Mouse (Mus musculus): ENCODE measurements at regions not wholly inside any gene's neighbourhood (a gene's known extent, or its start where the extent isn't known, plus 50 kb on each side); places are given as distances from the start of the nearest gene placed in this dataset.

DNA sequence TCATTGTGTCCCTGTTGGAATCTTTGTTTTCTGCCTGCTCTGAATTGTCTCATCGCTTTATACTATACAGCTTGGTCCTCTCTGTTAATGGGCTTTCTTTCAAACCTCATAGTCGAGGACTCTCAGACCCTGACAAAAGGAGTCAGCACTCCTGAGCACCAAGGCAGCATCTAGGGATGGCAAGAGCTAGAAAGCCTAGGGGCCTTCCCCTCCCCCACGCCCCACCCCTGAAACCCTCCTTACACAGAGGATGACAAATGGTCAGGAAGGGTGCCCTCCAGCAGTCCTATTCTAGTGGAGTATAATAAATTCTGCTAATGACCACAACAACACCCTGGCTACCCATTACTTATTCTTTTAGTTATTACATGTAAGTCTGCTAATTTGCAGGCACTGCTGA, 74.4 kb downstream of the Tbx19 start:
- 70% methylated on average over 3 of the region's 3 CpGs for WGBS
- no peak for ATAC-seq (ENCODE audit: borderline replicate concordance, extremely low read depth, low FRiP score, low TSS enrichment)

DNA sequence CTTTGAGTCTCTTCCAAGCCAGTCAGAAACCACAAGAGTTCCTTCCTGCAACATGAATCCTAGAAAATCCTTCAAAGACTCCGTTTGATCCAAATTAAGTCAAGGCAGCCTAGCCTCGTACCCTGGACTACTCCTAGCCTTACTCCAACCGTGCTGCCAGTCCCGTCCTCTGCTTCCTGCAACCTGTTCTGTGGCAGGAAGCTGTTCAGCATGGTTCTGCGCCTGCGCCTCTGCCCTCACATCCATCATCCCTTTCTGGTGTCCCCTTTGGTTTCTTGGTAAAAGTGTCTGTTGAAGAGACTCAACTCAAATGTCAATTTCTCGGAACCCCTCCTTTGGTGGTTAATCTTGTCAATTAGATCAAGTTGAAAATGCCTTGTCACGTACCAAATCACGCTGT, 75.8 kb downstream of the Tbx19 start:
- H3K4me2 ChIP-seq, result no peak overlapping the region
- ATAC-seq (ENCODE audit: borderline replicate concordance, extremely low read depth, low FRiP score, low TSS enrichment), result no peak
- H3K36me3 ChIP-seq, result no peaks in the 10 kb centered on the region
- no peak overlapping the region for H3K27ac ChIP-seq
- no peaks in the 10 kb centered on the region for H3K4me1 ChIP-seq
- H3K4me3 ChIP-seq, result no peak overlapping the region
- no peaks in the 10 kb centered on the region for H3K27me3 ChIP-seq
- 74% methylated on average over 9 of the region's 9 CpGs for WGBS
- no peak overlapping the region for H3K9ac ChIP-seq
- H3K9me3 ChIP-seq, result no peaks in the 10 kb centered on the region

More for the DNA sequence above, 74.4 kb downstream of the Tbx19 start:
- Histone ChIP-seq H3K4me1 (no peaks in the 10 kb centered on the region), H3K27me3 (no peaks in the 10 kb centered on the region), H3K4me2 (no peak overlapping the region), H3K4me3 (no peak overlapping the region), H3K27ac (no peak overlapping the region), H3K36me3 (no peaks in the 10 kb centered on the region), H3K9me3 (no peaks in the 10 kb centered on the region), H3K9ac (no peak overlapping the region)

DNA sequence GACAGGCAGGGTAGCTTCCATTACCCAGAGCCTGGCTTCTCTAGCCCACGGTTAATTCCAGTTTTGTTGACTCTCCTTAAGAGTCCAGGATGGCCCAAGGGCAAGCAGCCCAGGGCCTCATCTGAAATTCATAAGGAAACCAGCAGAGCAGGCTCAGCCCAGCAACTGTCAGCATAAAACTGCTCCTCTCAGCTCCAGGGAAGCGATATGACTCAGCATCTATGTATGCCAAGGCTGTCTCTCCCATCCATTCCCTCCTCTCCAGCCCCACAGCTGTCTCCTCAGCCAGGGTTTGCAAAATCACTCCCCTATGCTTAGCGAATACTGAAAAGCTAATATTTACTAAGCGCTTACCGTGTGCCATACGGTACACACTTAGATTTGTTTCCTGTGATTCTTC, 76.4 kb downstream of the Tbx19 start:
- H3K4me3 ChIP-seq, result no peak overlapping the region
- no peak overlapping the region for H3K27ac ChIP-seq
- no peaks in the 10 kb centered on the region for H3K9me3 ChIP-seq
- H3K9ac ChIP-seq, result no peak overlapping the region
- H3K36me3 ChIP-seq, result no peaks in the 10 kb centered on the region
- no peak for ATAC-seq (ENCODE audit: borderline replicate concordance, extremely low read depth, low FRiP score, low TSS enrichment)
- H3K4me2 ChIP-seq, result no peak overlapping the region
- 51% methylated on average over 6 of the region's 6 CpGs for WGBS
- H3K4me1 ChIP-seq, result no peaks in the 10 kb centered on the region
- H3K27me3 ChIP-seq, result no peaks in the 10 kb centered on the region

DNA sequence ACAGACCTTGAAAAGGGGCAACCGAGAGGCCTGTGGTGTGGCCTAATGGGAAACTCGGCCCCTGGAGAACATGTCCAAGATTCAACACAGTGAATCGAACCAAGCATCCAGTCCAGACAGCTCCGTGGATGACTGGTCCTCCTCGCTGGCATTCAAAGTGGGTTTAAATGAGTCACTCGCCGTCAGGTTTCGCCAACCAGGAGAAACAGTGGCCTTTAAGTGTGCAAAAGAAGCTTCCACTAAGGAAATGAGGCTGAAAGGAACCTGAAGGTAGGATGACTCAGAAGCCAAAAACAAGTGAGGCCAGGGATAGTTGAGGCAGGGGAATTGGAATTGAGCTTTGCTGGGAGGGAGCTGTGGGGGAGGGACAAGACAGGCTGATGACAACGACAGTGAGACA, 80.2 kb downstream of the Tbx19 start:
- Histone ChIP-seq H3K4me1 (no peaks in the 10 kb centered on the region), H3K27me3 (no peaks in the 10 kb centered on the region), H3K27ac (no peak overlapping the region), H3K4me2 (no peak overlapping the region), H3K36me3 (no peaks in the 10 kb centered on the region), H3K9me3 (no peaks in the 10 kb centered on the region), H3K9ac (no peak overlapping the region), H3K4me3 (no peak overlapping the region)
- 84% methylated on average over 9 of the region's 9 CpGs for WGBS
- no peak for ATAC-seq (ENCODE audit: borderline replicate concordance, extremely low read depth, low FRiP score, low TSS enrichment)

DNA sequence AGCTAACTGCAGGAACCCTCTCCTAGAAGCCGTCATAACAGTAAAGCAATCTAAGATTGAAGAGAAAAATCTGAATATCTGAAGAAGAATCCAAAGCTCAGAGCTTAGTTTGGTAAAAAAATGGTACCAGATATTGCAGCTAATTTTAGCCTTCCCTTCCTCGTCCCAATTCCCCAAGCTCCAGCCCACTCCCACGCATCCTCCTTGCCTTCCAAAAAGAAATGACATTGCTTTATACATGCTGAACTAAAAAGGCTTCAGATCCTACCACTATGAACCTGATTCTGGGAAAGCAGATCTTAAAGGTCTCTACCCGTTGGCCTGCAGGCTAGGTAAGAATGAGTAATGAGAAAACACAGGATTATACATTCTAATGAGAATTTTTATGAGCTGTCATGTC, 83.3 kb downstream of the Tbx19 start:
- no peaks in the 10 kb centered on the region for H3K9me3 ChIP-seq
- WGBS, result 74% methylated on average over 4 of the region's 4 CpGs
- no peaks in the 10 kb centered on the region for H3K27me3 ChIP-seq
- no peak for ATAC-seq (ENCODE audit: borderline replicate concordance, extremely low read depth, low FRiP score, low TSS enrichment)
- H3K4me2 ChIP-seq, result no peak overlapping the region
- no peak overlapping the region for H3K27ac ChIP-seq
- no peaks in the 10 kb centered on the region for H3K36me3 ChIP-seq
- no peak overlapping the region for H3K9ac ChIP-seq
- no peaks in the 10 kb centered on the region for H3K4me1 ChIP-seq
- H3K4me3 ChIP-seq, result no peak overlapping the region

DNA sequence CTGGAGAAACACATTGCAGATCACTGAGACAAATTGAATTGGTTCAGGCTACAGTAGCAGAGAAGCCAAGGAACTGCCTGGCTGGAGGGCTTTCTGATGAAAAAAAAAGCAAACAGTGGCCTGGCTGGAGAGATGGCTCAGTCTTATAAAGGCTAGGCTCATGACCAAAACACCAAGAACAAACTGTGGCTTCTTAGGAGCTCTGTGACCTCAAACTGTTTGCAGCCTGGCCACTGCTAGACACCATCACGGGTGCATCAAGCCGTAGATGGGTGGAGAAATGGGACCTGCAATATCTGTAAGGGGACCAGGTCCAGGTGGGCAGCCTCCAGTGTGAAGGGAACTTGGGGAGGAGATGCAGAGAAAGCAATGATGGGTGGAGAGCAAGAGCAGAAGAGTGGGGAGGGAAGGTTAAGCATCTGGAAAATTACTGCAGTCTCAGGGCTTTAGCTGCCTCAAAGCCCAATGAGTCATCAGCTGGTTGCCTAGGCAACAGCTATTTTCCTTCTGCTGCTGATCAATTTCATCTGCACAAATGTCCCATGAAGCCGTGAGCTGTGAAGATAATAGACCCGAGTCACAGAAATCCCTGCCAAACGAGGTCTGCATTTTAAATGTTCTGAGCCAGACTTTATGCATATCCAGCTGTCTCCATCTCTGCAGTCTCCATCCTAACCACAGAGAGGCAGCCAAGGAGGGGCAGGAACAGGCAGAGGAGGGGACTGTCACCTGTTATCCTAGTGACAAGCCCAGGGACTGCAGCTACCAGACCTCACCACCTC, 85.1 kb downstream of the Tbx19 start:
- Histone ChIP-seq H3K4me2 (no peak overlapping the region), H3K9ac (no peak overlapping the region), H3K4me1 (no peaks in the 10 kb centered on the region), H3K9me3 (no peaks in the 10 kb centered on the region), H3K36me3 (no peaks in the 10 kb centered on the region), H3K27me3 (no peaks in the 10 kb centered on the region), H3K4me3 (no peak overlapping the region), H3K27ac (no peak overlapping the region)
- ATAC-seq (ENCODE audit: borderline replicate concordance, extremely low read depth, low FRiP score, low TSS enrichment), result no peak
- 52% methylated on average over 5 of the region's 5 CpGs for WGBS

DNA sequence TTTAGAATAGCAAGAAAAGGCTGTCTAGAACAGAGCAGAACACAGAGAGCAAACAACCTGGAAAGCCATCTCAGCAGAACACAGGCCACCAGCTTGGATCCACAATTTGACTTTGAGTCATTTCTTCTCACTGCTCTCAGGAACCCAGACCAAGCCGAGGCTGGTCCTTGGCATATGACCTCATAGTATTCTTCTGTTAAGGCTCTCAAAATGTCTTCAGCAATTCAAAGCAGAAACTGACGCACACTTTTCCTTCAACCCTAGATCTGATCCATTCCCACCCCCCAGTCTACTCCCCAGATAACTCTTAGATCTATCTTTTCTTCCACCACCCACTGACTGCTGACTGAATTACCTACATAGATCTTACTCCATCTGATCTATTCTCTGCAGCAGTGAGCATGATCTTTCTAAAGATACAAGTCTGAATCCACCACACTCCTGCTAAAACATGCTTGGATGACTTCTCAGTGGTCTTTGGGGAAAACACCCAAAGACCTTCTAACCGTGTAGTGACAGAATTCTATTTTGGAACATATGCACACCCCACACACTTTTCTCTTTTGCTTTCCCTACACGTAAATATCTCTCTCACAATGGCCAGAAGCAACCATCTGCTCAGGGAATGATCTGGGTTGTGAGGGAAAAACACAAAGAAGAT, 88.6 kb downstream of the Tbx19 start:
- Histone ChIP-seq H3K4me3 (no peak overlapping the region), H3K27me3 (no peaks in the 10 kb centered on the region), H3K4me1 (no peaks in the 10 kb centered on the region), H3K36me3 (no peaks in the 10 kb centered on the region), H3K4me2 (no peak overlapping the region), H3K9me3 (no peaks in the 10 kb centered on the region), H3K27ac (no peak overlapping the region), H3K9ac (no peak overlapping the region)
- no peak for ATAC-seq (ENCODE audit: borderline replicate concordance, extremely low read depth, low FRiP score, low TSS enrichment)
- whole genome bisulfite sequencing, result 80% methylated on average over 4 of the region's 4 CpGs

DNA sequence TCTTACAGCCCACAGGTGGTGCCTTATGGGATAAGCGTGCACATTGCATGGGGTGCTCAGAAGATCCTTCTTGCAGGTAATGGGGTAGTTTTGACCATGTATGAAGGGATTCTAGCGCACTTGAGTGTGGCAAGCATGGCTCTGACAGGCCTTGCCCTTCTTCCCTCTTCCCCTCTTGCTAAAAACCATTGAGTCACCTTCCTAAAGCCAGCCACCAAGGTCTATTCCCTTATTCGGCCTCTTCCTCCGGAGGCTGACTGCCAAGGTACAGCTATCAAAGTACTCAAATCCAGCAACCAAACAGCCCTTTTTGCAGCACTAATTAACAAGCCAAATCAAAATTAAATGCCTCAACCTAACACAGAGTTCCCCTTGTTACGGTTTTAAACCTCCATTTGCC, 95.6 kb downstream of the Tbx19 start:
- Histone ChIP-seq H3K9ac (no peak overlapping the region), H3K4me2 (no peak overlapping the region), H3K4me1 (no peaks in the 10 kb centered on the region), H3K9me3 (no peaks in the 10 kb centered on the region), H3K27me3 (no peaks in the 10 kb centered on the region), H3K4me3 (no peak overlapping the region), H3K36me3 (no peaks in the 10 kb centered on the region), H3K27ac (no peak overlapping the region)
- WGBS, result 82% methylated on average over 5 of the region's 5 CpGs
- no peak for ATAC-seq (ENCODE audit: borderline replicate concordance, extremely low read depth, low FRiP score, low TSS enrichment)

DNA sequence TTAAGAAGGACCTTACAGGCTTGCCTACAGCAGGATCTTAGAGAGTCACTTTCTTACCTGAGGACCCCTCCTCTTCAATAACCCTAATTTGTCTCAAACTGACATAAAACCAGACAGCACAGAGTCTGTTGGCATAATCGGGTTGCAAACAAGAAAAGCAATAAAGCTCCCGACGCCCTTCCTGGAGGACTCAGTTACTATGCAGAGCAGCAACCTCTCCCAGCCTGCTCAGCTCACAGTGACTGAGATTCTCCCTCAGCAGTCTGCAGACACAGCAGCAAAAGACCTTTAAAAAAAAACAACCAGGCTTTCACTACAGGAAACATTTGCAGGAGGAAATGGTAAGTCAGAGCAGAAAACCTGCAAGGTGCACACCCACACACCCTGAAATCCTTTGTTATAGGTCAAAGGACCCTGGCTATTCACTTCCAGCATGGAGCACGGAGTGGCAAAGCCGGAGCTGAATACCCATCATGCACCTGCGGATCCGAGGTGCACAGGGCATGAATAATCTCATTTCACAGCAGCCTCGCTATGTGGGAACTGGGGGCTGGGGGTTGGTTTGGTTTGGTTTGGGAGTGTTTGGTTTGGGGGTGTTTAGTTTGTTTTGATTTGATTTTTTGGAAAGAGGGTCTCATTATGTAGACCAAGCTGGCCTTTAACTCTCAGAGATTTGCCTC, 97.6 kb downstream of the Tbx19 start:
- ATAC-seq (ENCODE audit: borderline replicate concordance, extremely low read depth, low FRiP score, low TSS enrichment), result no peak
- whole genome bisulfite sequencing, result 60% methylated on average over 8 of the region's 8 CpGs

DNA sequence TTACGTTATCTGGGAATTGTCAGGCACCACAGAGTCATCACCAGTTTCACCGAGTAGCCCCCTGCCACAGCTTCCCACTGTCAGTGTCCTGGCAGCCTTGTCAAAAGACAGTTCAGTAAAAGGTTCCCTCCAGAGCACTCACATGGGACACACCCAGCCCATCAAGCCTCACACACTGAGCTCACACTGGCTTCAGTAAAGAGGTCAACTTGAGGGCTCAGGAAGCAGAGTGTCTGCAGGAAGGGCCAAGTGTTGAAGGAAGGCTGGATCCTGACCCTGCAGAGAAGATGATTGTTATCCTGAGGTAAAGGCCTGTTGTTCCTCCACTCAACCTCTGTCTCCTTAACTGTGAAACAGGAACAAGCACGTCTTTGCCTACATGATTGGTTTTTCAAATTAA, 99.2 kb downstream of the Tbx19 start:
- no peak overlapping the region for H3K4me2 ChIP-seq
- H3K36me3 ChIP-seq, result no peaks in the 10 kb centered on the region
- H3K27me3 ChIP-seq, result no peaks in the 10 kb centered on the region
- 40% methylated on average over 3 of the region's 3 CpGs for WGBS
- ATAC-seq (ENCODE audit: borderline replicate concordance, extremely low read depth, low FRiP score, low TSS enrichment), result no peak
- no peak overlapping the region for H3K27ac ChIP-seq
- H3K4me3 ChIP-seq, result no peak overlapping the region
- H3K4me1 ChIP-seq, result no peaks in the 10 kb centered on the region
- no peaks in the 10 kb centered on the region for H3K9me3 ChIP-seq
- H3K9ac ChIP-seq, result no peak overlapping the region

More for the DNA sequence above, 97.6 kb downstream of the Tbx19 start:
- H3K4me3 ChIP-seq, result no peak overlapping the region
- no peaks in the 10 kb centered on the region for H3K9me3 ChIP-seq
- H3K36me3 ChIP-seq, result no peaks in the 10 kb centered on the region
- no peaks in the 10 kb centered on the region for H3K27me3 ChIP-seq
- no peak overlapping the region for H3K27ac ChIP-seq
- H3K9ac ChIP-seq, result no peak overlapping the region
- H3K4me1 ChIP-seq, result no peaks in the 10 kb centered on the region
- H3K4me2 ChIP-seq, result no peak overlapping the region

DNA sequence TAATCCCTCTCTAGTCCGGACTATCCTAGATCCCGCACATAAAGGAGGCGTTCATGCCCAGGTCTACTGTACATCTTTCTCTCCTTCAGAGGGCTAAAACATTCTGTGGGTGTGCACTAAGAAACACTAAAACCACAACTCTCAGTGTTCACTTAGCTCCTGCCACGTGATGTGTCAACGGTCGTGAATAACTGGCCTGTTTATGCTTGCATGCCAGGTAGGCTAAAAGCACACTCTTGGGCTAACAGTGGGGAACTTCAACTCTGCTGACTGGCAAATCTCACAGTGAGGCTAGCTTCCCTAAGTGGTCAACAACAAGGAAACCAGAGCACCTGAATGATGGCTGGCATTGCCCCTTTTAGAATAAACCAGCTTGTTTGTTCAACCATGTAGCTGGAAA, 106.3 kb downstream of the Tbx19 start:
- 72% methylated on average over 6 of the region's 6 CpGs for WGBS
- Histone ChIP-seq H3K4me1 (no peaks in the 10 kb centered on the region), H3K36me3 (no peaks in the 10 kb centered on the region), H3K27me3 (no peaks in the 10 kb centered on the region), H3K9ac (no peak overlapping the region), H3K4me2 (no peak overlapping the region), H3K27ac (no peak overlapping the region), H3K9me3 (no peaks in the 10 kb centered on the region), H3K4me3 (no peak overlapping the region)
- ATAC-seq (ENCODE audit: borderline replicate concordance, extremely low read depth, low FRiP score, low TSS enrichment), result no peak

DNA sequence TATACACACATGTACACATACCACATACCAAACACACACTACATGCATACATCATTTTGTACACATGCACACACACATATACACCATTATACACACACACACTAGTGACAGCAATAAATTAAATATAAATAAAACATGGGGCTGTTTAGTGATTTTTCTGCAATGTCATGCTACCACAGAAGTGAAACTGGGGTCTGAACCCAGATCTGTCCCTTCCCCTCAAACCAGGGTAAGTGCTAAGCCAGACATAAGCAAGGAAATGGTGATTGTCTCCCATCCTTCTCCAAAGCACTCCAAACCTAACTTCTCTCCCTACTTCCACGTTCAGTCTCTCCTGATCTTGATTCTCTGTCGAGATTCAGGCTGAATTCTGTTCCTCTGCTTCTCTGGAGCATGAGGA, 109.3 kb downstream of the Tbx19 start:
- H3K36me3 ChIP-seq, result no peaks in the 10 kb centered on the region
- no peak overlapping the region for H3K27ac ChIP-seq
- no peak overlapping the region for H3K4me3 ChIP-seq
- no peaks in the 10 kb centered on the region for H3K9me3 ChIP-seq
- 48% methylated on average over 2 of the region's 2 CpGs for WGBS
- no peak for ATAC-seq (ENCODE audit: borderline replicate concordance, extremely low read depth, low FRiP score, low TSS enrichment)
- H3K4me2 ChIP-seq, result no peak overlapping the region
- H3K27me3 ChIP-seq, result no peaks in the 10 kb centered on the region
- no peaks in the 10 kb centered on the region; the same call in 1 of the 2 replicates for H3K4me1 ChIP-seq
- H3K9ac ChIP-seq, result no peak overlapping the region

Data from lung, embryonic 15.5 days (tissue).